Mouse (Mus musculus) intestine, embryonic 14.5 days (tissue): ENCODE measurements at regions not wholly inside any gene's neighbourhood (a gene's known extent, or its start where the extent isn't known, plus 50 kb on each side); places are given as distances from the start of the nearest gene placed in this dataset.
"Not testable (repeated sequence)": the region's sequence is repeated elsewhere in the genome, so short reads cannot be mapped to it uniquely, and the experiment has no call there.

Experiments
- ATAC-seq: fragments of 200-750 bp; cut with Nextera tagmentation; replicated peaks from 2 replicates; pipeline ENCODE4 v1.8.0; 2017; ENCODE audit warnings: low read depth, moderate number of reproducible peaks, moderate TSS enrichment, moderate library complexity; ENCODE audit not compliant: low FRiP score, low TSS enrichment
- DNase-seq: peaks from one replicate; pipeline ENCODE4 v3.0.0-alpha.2; 2018; ENCODE audit warnings: low spot score
- H3K27ac ChIP-seq: fragments of 300-500 bp; sonication (generic); 2 replicates; pipeline ENCODE4 v1.5.1; 2014; ENCODE audit warnings: low read depth, mild to moderate bottlenecking, control low read depth
- H3K27me3 ChIP-seq: fragments of 300-500 bp; sonication (generic); replicated peaks from 2 replicates; pipeline ENCODE4 v1.6.1; 2014; ENCODE audit warnings: low read length, control low read depth; ENCODE audit not compliant: control insufficient read depth, insufficient read depth
- H3K36me3 ChIP-seq: fragments of 300-500 bp; sonication (generic); 2 replicates; pipeline ENCODE4 v1.6.1; 2014; ENCODE audit warnings: low read length, control low read depth; ENCODE audit not compliant: control insufficient read depth, insufficient read depth
- H3K4me1 ChIP-seq: fragments of 300-500 bp; sonication (generic); replicated peaks from 2 replicates; pipeline ENCODE4 v1.6.1; 2014; ENCODE audit warnings: low read length, control low read depth, mixed read lengths; ENCODE audit not compliant: control insufficient read depth, insufficient read depth
- H3K4me2 ChIP-seq: fragments of 300-500 bp; sonication (generic); 2 replicates; pipeline ENCODE4 v1.6.1; 2014; ENCODE audit warnings: low read length
- H3K4me3 ChIP-seq: fragments of 300-500 bp; sonication (generic); 2 replicates; pipeline ENCODE4 v1.5.1; 2014; ENCODE audit warnings: low read depth, low read length, control low read depth, mixed read lengths
- H3K9ac ChIP-seq: fragments of 300-500 bp; sonication (generic); 2 replicates; pipeline ENCODE4 v1.6.1; 2014; ENCODE audit warnings: mild to moderate bottlenecking, low read length
- H3K9me3 ChIP-seq: fragments of 300-500 bp; sonication (generic); 2 replicates; pipeline ENCODE4 v1.6.1; 2016; ENCODE audit warnings: low read length, control low read depth; ENCODE audit not compliant: control insufficient read depth
- WGBS: fragments of 180-500 bp; shearing (Covaris S2); extraction: QIAGEN DNeasy Blood & Tissue Kit; methylation state at CpG from one replicate; pipeline ENCODE4 v1.1.7; 2014; 5-methylcytosine and 5-hydroxymethylcytosine counted together

DNA sequence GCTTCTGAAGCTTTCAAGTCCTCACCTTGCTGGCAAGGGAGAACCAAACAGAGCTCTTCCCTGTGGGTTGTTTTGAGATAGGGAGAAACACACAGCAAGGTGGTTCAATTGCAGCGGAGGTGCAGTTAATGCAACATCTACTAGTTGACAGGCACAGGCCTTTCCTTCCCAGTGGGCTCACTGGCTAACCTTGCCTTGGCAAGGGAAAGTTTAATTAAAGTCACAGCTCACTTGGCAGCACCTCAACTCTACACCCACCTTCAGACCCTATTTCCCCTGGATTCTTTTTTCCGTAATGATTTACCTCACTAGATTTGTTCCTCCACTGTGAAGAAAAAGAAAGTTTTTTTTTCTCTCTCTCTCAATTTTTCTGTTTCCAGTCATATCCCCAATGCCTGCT lies 314.5 kb downstream of the Tlr4 start:
- Histone ChIP-seq H3K4me2 (no peak overlapping the region), H3K9ac (no peak overlapping the region), H3K9me3 (no peaks in the 10 kb centered on the region), H3K36me3 (no peaks in the 10 kb centered on the region), H3K4me1 (no peaks in the 10 kb centered on the region), H3K27ac (no peak overlapping the region), H3K27me3 (no peaks in the 10 kb centered on the region), H3K4me3 (no peak overlapping the region)
- ATAC-seq (no peak), DNase-seq (no peak)
- WGBS: 93% methylated on average over 2 of the region's 2 CpGs

DNA sequence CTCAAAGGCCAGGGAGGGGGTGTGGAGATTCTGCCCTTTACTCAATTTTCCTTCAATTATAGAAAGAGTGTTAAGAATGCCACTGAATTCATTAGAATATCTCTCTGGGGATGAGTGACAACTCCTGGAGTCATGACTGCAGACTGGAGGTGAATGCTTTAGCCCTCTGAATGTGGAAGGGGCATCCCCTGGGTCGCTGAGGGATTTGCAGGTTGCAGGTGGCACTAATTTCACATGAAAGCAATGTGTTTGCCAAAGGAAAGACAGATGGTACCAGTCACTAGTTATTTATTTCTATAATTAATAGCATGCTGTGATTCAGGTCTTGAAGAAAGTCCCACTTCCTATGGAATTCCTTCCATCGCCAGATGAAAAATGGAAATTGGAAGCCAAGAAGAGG lies 321.1 kb downstream of the Tlr4 start:
- Histone ChIP-seq H3K9me3 (no peaks in the 10 kb centered on the region), H3K36me3 (no peaks in the 10 kb centered on the region), H3K4me3 (no peak overlapping the region), H3K27me3 (no peaks in the 10 kb centered on the region), H3K4me2 (no peak overlapping the region), H3K9ac (no peak overlapping the region), H3K27ac (no peak overlapping the region), H3K4me1 (no peaks in the 10 kb centered on the region)
- DNase-seq (no peak), ATAC-seq (no peak)
- 67% methylated on average over 2 of the region's 2 CpGs for WGBS

DNA sequence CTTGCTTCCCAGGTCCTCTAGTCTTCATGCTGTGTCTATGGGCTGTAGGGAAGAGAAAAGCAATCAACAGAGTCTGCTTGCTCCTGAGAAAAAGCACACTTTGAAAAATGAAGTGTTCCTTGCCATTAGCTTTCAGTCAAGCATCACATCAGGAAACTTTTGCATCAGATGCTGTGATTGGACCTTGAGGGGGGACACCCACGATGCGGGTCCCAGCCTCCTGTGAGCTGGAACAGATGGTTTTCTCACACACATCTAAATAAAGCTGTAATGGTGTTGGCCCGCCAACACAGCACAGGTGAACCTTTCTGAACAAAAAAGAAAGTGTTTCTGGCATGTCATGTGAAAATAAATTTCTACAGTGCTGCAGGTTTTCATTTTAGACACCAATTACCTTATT lies 335.3 kb downstream of the Tlr4 start:
- H3K4me3 ChIP-seq: no peak overlapping the region
- DNase-seq (no peak), ATAC-seq (no peak)
- H3K9me3 ChIP-seq: no peaks in the 10 kb centered on the region
- no peak overlapping the region for H3K9ac ChIP-seq
- no peaks in the 10 kb centered on the region for H3K27me3 ChIP-seq
- H3K36me3 ChIP-seq: no peaks in the 10 kb centered on the region
- H3K27ac ChIP-seq: no peak overlapping the region
- no peak overlapping the region for H3K4me2 ChIP-seq
- WGBS: 88% methylated on average over 3 of the region's 3 CpGs
- no peaks in the 10 kb centered on the region for H3K4me1 ChIP-seq

DNA sequence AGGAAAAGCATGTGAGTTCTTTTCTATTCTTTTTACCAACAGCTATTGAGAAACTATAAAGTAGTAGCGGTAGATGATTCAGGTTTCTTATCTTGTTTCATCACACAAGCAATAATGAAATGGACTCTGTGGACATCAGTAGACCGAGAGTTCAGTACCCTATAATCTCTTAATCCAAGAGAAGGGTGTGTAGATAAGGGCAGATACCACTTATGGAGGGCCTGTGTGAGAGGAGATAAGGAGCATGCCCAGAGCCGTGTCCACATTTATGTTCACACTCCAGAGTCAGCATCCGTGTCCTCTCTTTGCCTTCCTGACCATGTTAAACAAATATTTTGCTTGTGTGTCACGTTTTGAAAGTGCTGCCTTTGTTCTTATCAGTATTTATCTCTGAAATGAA lies 340.3 kb downstream of the Tlr4 start:
- WGBS: 43% methylated on average over 5 of the region's 5 CpGs

DNA sequence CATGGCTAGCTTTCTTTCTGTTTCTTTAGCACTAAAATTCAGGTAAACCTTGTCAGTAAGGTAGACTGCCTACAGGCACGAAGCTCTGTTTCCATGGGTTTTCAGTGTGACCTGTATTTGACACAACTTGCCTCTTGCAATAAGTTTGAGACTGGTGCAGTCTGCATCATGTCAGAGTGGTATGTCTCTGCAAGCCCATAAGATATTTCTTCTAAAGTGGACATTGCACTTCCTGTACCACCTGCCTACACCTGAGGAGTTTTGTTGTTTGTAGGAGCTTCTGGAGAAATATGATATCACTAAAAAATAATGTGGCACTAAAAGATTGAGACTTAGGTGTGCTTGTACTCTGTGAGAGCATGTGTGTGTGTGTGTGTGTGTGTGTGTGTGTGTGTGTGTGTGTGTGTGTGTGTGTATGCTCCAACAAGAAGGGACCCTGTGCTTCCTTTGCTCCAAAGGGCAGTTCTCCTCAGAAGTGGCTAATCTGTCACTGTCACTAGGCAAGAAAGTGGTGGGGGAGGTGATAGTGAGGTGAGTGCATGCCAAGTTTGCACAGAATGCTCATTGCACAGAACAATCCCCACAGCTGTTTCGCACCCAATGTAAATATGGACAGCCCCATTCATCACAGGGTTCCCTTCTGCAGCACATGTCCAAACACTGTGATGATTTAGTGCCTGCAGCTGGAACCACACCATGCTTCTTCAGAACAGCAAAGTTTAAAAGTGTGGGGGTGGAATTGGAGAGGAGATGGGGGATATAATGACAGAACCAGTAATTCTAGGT lies 360.5 kb downstream of the Tlr4 start:
- H3K4me3 ChIP-seq: no peak overlapping the region
- H3K27me3 ChIP-seq: no peaks in the 10 kb centered on the region
- peaks cover 10% of the 10 kb centered on the region for H3K4me1 ChIP-seq
- peak overlapping the region; percentile 43; the same call in 1 of the 2 replicates for H3K27ac ChIP-seq
- H3K9ac ChIP-seq: no peak overlapping the region
- DNase-seq: peak; percentile 56
- WGBS: 11% methylated on average over 2 of the region's 2 CpGs
- H3K36me3 ChIP-seq: no peaks in the 10 kb centered on the region
- H3K9me3 ChIP-seq: no peaks in the 10 kb centered on the region
- no peak overlapping the region for H3K4me2 ChIP-seq
- ATAC-seq: peak; percentile 94

More for the DNA sequence above, 340.3 kb downstream of the Tlr4 start:
- no peaks in the 10 kb centered on the region for H3K9me3 ChIP-seq
- no peak for DNase-seq
- no peaks in the 10 kb centered on the region for H3K27me3 ChIP-seq
- H3K27ac ChIP-seq: no peak overlapping the region
- peak; percentile 97 for ATAC-seq
- H3K4me2 ChIP-seq: no peak overlapping the region
- H3K36me3 ChIP-seq: no peaks in the 10 kb centered on the region
- H3K9ac ChIP-seq: no peak overlapping the region
- 0 out of 2 replicates have a peak, but pooled peaks cover 6% of the 10 kb centered on the region for H3K4me1 ChIP-seq
- no peak overlapping the region for H3K4me3 ChIP-seq

DNA sequence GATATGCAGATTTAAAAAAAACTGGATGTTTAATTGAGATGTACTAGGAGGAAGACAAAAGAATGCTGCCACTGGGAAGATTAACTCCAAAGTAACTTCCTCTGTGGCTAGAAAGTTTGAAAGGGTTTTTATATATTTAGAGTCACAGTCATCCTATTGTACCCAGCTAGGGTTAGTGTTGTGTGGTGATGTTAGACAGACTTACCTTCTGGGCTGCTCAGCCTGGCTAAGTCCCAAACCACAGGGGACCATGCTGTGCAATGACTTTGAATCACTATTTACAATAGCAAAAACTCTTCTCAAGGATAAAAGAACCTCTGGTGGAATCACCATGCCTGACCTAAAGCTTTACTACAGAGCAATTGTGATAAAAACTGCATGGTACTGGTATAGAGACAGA lies 363.2 kb downstream of the Tlr4 start:
- Histone ChIP-seq H3K36me3 (no peaks in the 10 kb centered on the region), H3K27me3 (no peaks in the 10 kb centered on the region), H3K4me3 (no peak overlapping the region), H3K27ac (no peak overlapping the region), H3K9me3 (no peaks in the 10 kb centered on the region), H3K4me2 (no peak overlapping the region), H3K4me1 (peaks cover 10% of the 10 kb centered on the region), H3K9ac (no peak overlapping the region)
- DNase-seq (no peak), ATAC-seq (no peak)

DNA sequence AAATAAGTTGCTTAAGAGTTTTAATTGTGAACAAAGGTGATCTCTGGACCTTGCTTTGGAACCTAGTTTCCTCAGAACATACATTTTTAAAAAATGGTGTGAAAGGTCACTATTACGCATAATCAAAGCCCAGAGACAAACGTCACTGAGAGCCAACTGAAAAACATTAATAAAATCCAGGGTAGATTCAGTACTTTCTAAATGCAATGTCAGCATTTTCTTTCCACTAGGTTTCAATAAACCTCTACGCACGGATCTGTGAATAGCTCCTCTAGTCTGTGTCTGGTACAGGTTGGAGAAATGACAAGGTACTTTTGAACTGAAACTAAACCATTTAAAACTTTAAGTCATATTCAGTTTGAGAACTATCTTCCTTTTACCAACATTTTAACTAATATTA lies 367.0 kb downstream of the Tlr4 start:
- ATAC-seq: no peak
- no peak overlapping the region for H3K4me2 ChIP-seq
- H3K9ac ChIP-seq: no peak overlapping the region
- 55% methylated on average over 4 of the region's 4 CpGs for WGBS
- no peaks in the 10 kb centered on the region for H3K9me3 ChIP-seq
- H3K4me3 ChIP-seq: no peak overlapping the region
- H3K4me1 ChIP-seq: no peaks in the 10 kb centered on the region
- no peaks in the 10 kb centered on the region for H3K36me3 ChIP-seq
- H3K27ac ChIP-seq: no peak overlapping the region
- no peak for DNase-seq
- H3K27me3 ChIP-seq: no peaks in the 10 kb centered on the region

DNA sequence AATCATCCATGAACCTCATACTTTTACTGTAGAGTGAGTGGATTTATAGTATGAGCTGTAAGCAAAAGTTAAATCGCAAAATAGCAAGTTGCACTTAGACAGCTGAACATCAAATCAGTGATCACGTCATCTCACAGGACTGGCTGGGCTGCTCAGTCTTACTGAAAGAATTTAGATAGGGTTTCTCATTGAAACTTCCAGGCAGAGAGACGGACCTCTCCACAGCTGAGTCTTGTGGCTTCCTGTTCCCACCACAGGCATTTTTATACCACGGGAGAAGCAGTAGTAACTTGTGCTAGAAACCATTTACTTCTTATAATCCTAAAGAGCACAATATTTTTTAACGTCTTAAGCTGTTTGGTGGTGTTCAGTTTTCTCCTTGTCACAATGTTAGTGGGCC lies 369.5 kb downstream of the Tlr4 start:
- H3K4me1 ChIP-seq: no peaks in the 10 kb centered on the region
- H3K27me3 ChIP-seq: no peaks in the 10 kb centered on the region
- H3K4me2 ChIP-seq: no peak overlapping the region
- ATAC-seq: no peak
- H3K36me3 ChIP-seq: no peaks in the 10 kb centered on the region
- no peak for DNase-seq
- H3K9ac ChIP-seq: no peak overlapping the region
- H3K4me3 ChIP-seq: no peak overlapping the region
- no peaks in the 10 kb centered on the region for H3K9me3 ChIP-seq
- no peak overlapping the region for H3K27ac ChIP-seq
- WGBS: 82% methylated on average over 5 of the region's 5 CpGs

DNA sequence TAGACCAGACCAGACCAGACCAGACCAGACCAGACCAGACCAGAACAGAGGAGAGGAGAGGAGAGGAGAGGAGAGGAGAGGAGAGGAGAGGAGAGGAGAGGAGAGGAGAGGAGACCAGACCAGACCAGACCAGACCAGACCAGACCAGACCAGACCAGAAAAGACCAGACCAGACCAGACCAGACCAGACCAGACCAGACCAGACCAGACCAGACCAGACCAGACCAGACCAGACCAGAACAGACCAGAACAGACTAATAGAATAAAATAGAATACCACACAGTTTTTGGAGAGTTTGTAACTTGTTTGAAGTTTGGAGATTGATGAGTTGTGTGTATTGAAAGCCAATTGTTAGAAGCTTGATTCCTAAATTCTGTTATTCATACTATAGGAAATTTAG lies 381.0 kb downstream of the Tlr4 start:
- not testable (repeated sequence) for H3K9me3 ChIP-seq, H3K4me3 ChIP-seq, H3K27ac ChIP-seq, H3K4me1 ChIP-seq, H3K36me3 ChIP-seq, ATAC-seq, H3K27me3 ChIP-seq, DNase-seq, H3K4me2 ChIP-seq, H3K9ac ChIP-seq
